Mouse (Mus musculus) thymus, adult 2 months (tissue): ENCODE results near the gene Barhl1. TPM values are rescaled to one million over a fixed set of nuclear protein-coding genes. Genes with fewer than 3 reads are reported as not detected.

Experiments used
- DNase-seq: peaks from one replicate; pipeline ENCODE4 v3.0.0; 2021
- H3K27ac ChIP-seq: fragments of 200-500 bp; 2 replicates; pipeline ENCODE4 v1.5.1; 2012; ENCODE audit warnings: low read length, control low read depth; ENCODE audit not compliant: control insufficient read depth, insufficient read depth
- H3K27me3 ChIP-seq: fragments of 200-500 bp; 2 replicates; pipeline ENCODE4 v1.6.1; 2012; ENCODE audit warnings: mild to moderate bottlenecking, low read length, moderate library complexity, mixed read lengths; ENCODE audit not compliant: control insufficient read depth, insufficient read depth
- H3K36me3 ChIP-seq: fragments of 200-500 bp; 2 replicates; pipeline ENCODE4 v1.6.1; 2012; ENCODE audit warnings: mild to moderate bottlenecking, low read length, moderate library complexity; ENCODE audit not compliant: control insufficient read depth, insufficient read depth
- H3K4me1 ChIP-seq: fragments of 200-500 bp; replicated peaks from 2 replicates; pipeline ENCODE4 v1.6.1; 2012; ENCODE audit warnings: low read length; ENCODE audit not compliant: control insufficient read depth, insufficient read depth
- H3K4me3 ChIP-seq: fragments of 200-500 bp; 2 replicates; pipeline ENCODE4 v1.5.1; 2012; ENCODE audit warnings: mild to moderate bottlenecking, low read length, control low read depth, moderate library complexity; ENCODE audit not compliant: control insufficient read depth, insufficient read depth
- CTCF ChIP-seq: fragments of 200-500 bp; IDR thresholded peaks from 2 replicates; pipeline ENCODE4 v1.5.1; 2012; ENCODE audit warnings: mild to moderate bottlenecking, control low read depth, low read length, moderate library complexity, borderline replicate concordance; ENCODE audit not compliant: control insufficient read depth, poor library complexity, insufficient read depth; ENCODE audit errors: extremely low read depth
- POLR2A ChIP-seq: fragments of 200-500 bp; IDR thresholded peaks from 2 replicates; pipeline ENCODE4 v1.6.1; 2012; ENCODE audit warnings: mild to moderate bottlenecking, low read length, control low read depth, moderate library complexity; ENCODE audit not compliant: control insufficient read depth, poor library complexity, insufficient read depth; ENCODE audit errors: extremely low read depth
- WGBS: fragments of 180-500 bp; shearing (Covaris S2); methylation state at CpG from one replicate; pipeline ENCODE4 v1.1.7; 2018; 5-methylcytosine and 5-hydroxymethylcytosine counted together
- polyA plus RNA-seq: library from polyadenylated mRNA; depleted of rRNA; stranded (reverse); fragments of >200 nt; gene quantifications from 2 replicates; pipeline ENCODE4 v1.2.3, GENCODE M21; 2012

Barhl1 gene
- polyA plus RNA-seq, 1 experiment = 0.13 TPM

GRCm38 (mm10) chr2:28917518-28918361 lies 1.3 kb upstream of the Barhl1 start:
- Histone ChIP-seq H3K4me3 (no peak overlapping the region), H3K36me3 (no peaks in the 10 kb centered on the region), H3K27ac (no peak overlapping the region), H3K27me3 (peaks cover 27% of the 10 kb centered on the region), H3K4me1 (peaks cover 5% of the 10 kb centered on the region; the same call in 1 of the 2 replicates)
- TF ChIP-seq POLR2A (no peak), CTCF (no peak)
- 5% methylated on average over 73 of the region's 73 CpGs for WGBS
- DNase-seq = no peak

- Histone ChIP-seq H3K27ac (no peak overlapping the region), H3K36me3 (no peaks in the 10 kb centered on the region), H3K4me3 (no peak overlapping the region), H3K27me3 (peaks cover 31% of the 10 kb centered on the region), H3K4me1 (peaks cover 5% of the 10 kb centered on the region; the same call in 1 of the 2 replicates)
- WGBS = 15% methylated on average over 11 of the region's 11 CpGs
- TF ChIP-seq POLR2A (no peak), CTCF (no peak)
- DNase-seq = no peak
Observed at GRCm38 (mm10) chr2:28917156-28917517, 669 bp upstream of the Barhl1 start.

- WGBS = 3% methylated on average over 50 of the region's 50 CpGs
- TF ChIP-seq CTCF (no peak), POLR2A (no peak)
- DNase-seq = peak; percentile 91
- peaks cover 35% of the 10 kb centered on the region for H3K27me3 ChIP-seq
- H3K4me1 ChIP-seq = peaks cover 5% of the 10 kb centered on the region; the same call in 1 of the 2 replicates
- no peaks in the 10 kb centered on the region for H3K36me3 ChIP-seq
- H3K4me3 ChIP-seq = no peak overlapping the region
- H3K27ac ChIP-seq = no peak overlapping the region
Observed at GRCm38 (mm10) chr2:28915768-28916512, 528 bp downstream of the Barhl1 start.

GRCm38 (mm10) chr2:28915104-28915738 lies 1.2 kb downstream of the Barhl1 start:
- TF ChIP-seq POLR2A (no peak), CTCF (no peak)
- no peak for DNase-seq
- Histone ChIP-seq H3K36me3 (no peaks in the 10 kb centered on the region), H3K4me3 (no peak overlapping the region), H3K27ac (no peak overlapping the region), H3K27me3 (peaks cover 36% of the 10 kb centered on the region), H3K4me1 (peaks cover 5% of the 10 kb centered on the region; the same call in 1 of the 2 replicates)
- WGBS = 12% methylated on average over 22 of the region's 22 CpGs

GRCm38 (mm10) chr2:28914121-28914520 lies 2.3 kb downstream of the Barhl1 start:
- 11% methylated on average over 2 of the region's 2 CpGs for WGBS

GRCm38 (mm10) chr2:28912961-28913360 lies 3.5 kb downstream of the Barhl1 start:
- WGBS = 7% methylated on average over 4 of the region's 4 CpGs
- DNase-seq = no peak
- no peaks in the 10 kb centered on the region for H3K36me3 ChIP-seq
- TF ChIP-seq POLR2A (no peak), CTCF (no peak)
- H3K4me3 ChIP-seq = no peak overlapping the region
- H3K27ac ChIP-seq = no peak overlapping the region
- H3K27me3 ChIP-seq = peaks cover 39% of the 10 kb centered on the region
- peaks cover 5% of the 10 kb centered on the region; the same call in 1 of the 2 replicates for H3K4me1 ChIP-seq

More at GRCm38 (mm10) chr2:28914121-28914520, 2.3 kb downstream of the Barhl1 start:
- no peak overlapping the region for H3K4me3 ChIP-seq
- TF ChIP-seq CTCF = no peak
- TF ChIP-seq POLR2A = no peak
- DNase-seq = no peak
- H3K27me3 ChIP-seq = peaks cover 42% of the 10 kb centered on the region
- H3K4me1 ChIP-seq = peaks cover 5% of the 10 kb centered on the region; the same call in 1 of the 2 replicates
- no peaks in the 10 kb centered on the region for H3K36me3 ChIP-seq
- H3K27ac ChIP-seq = no peak overlapping the region

- 11% methylated on average over 33 of the region's 33 CpGs for WGBS
- TF ChIP-seq POLR2A (no peak), CTCF (no peak)
- Histone ChIP-seq H3K36me3 (no peaks in the 10 kb centered on the region), H3K27me3 (peaks cover 32% of the 10 kb centered on the region), H3K27ac (no peak overlapping the region), H3K4me3 (no peak overlapping the region), H3K4me1 (peaks cover 5% of the 10 kb centered on the region; the same call in 1 of the 2 replicates)
- no peak for DNase-seq
Observed at GRCm38 (mm10) chr2:28912039-28912700, 4.3 kb downstream of the Barhl1 start.
